Mouse (Mus musculus) heart, embryonic 15.5 days (tissue): Measurements from ENCODE around the gene Nsf. TPM values are rescaled to one million over a fixed set of nuclear protein-coding genes. Genes with fewer than 3 reads are reported as not detected.

Experiments
- ATAC-seq: fragments of 200-750 bp; cut with Nextera tagmentation; replicated peaks from 2 replicates; pipeline ENCODE4 v1.8.0; 2017; ENCODE audit warnings: low read depth, moderate TSS enrichment; ENCODE audit not compliant: insufficient number of reproducible peaks, insufficient read depth, low FRiP score
- H3K27ac ChIP-seq: fragments of 300-500 bp; sonication (generic); 2 replicates; pipeline ENCODE4 v1.5.1; 2015; ENCODE audit warnings: mild to moderate bottlenecking, inconsistent platforms
- H3K27me3 ChIP-seq: fragments of 300-500 bp; sonication (generic); 2 replicates; pipeline ENCODE4 v1.6.1; 2015; ENCODE audit warnings: inconsistent platforms
- H3K36me3 ChIP-seq: fragments of 300-500 bp; sonication (generic); 2 replicates; pipeline ENCODE4 v1.6.1; 2015; ENCODE audit warnings: mild to moderate bottlenecking, inconsistent platforms
- H3K4me1 ChIP-seq: fragments of 300-500 bp; sonication (generic); replicated peaks from 2 replicates; pipeline ENCODE4 v1.6.1; 2015; ENCODE audit warnings: inconsistent platforms
- H3K4me2 ChIP-seq: fragments of 300-500 bp; sonication (generic); 2 replicates; pipeline ENCODE4 v1.6.1; 2015; ENCODE audit warnings: inconsistent platforms, mild to moderate bottlenecking, moderate library complexity
- H3K4me3 ChIP-seq: fragments of 300-500 bp; sonication (generic); 2 replicates; pipeline ENCODE4 v1.5.1; 2015; ENCODE audit warnings: mild to moderate bottlenecking, inconsistent platforms
- H3K9ac ChIP-seq: fragments of 300-500 bp; sonication (generic); 2 replicates; pipeline ENCODE4 v1.6.1; 2015; ENCODE audit warnings: mild to moderate bottlenecking, inconsistent platforms
- H3K9me3 ChIP-seq: fragments of 300-500 bp; sonication (generic); replicated peaks from 2 replicates; pipeline ENCODE4 v1.6.1; 2016; ENCODE audit warnings: inconsistent platforms
- WGBS: fragments of 180-500 bp; shearing (Covaris S2); methylation state at CpG from one replicate; pipeline ENCODE4 v1.1.7; 2015; ENCODE audit warnings: mixed read lengths; 5-methylcytosine and 5-hydroxymethylcytosine counted together
- polyA plus RNA-seq: library from polyadenylated mRNA; unstranded; fragments of >200 nt; fragmentation: Nextera tagmentation; extraction: Ambion mirVana; gene quantifications from 2 replicates; pipeline ENCODE4 v1.2.1, GENCODE M21; 2015

Gene Nsf
- polyA plus RNA-seq, 1 experiment from 2014 or later, result 26.4 TPM

GRCm38 (mm10) chr11:103981826-103982225 is 28.0 kb upstream of the Nsf start:
- H3K36me3 ChIP-seq, result peaks cover 46% of the 10 kb centered on the region; the same call in 1 of the 2 replicates
- no peak overlapping the region for H3K4me3 ChIP-seq
- no peak overlapping the region for H3K9ac ChIP-seq
- no peak for ATAC-seq
- H3K27me3 ChIP-seq, result no peaks in the 10 kb centered on the region
- no peak overlapping the region for H3K4me2 ChIP-seq
- no peak overlapping the region for H3K27ac ChIP-seq
- WGBS, result 62% methylated on average over 5 of the region's 5 CpGs
- no peaks in the 10 kb centered on the region for H3K9me3 ChIP-seq
- no peaks in the 10 kb centered on the region for H3K4me1 ChIP-seq

- peaks cover 54% of the 10 kb centered on the region for H3K36me3 ChIP-seq
- no peak overlapping the region for H3K27ac ChIP-seq
- H3K27me3 ChIP-seq, result no peaks in the 10 kb centered on the region
- 60% methylated on average over 4 of the region's 4 CpGs for WGBS
- H3K9ac ChIP-seq, result no peak overlapping the region
- no peaks in the 10 kb centered on the region for H3K9me3 ChIP-seq
- no peak overlapping the region for H3K4me2 ChIP-seq
- no peak overlapping the region for H3K4me3 ChIP-seq
- H3K4me1 ChIP-seq, result 0 out of 2 replicates have a peak, but pooled peaks cover 3% of the 10 kb centered on the region
- no peak for ATAC-seq
Observed at GRCm38 (mm10) chr11:103979381-103979780, 25.5 kb upstream of the Nsf start.

- no peak overlapping the region for H3K27ac ChIP-seq
- H3K27me3 ChIP-seq, result no peaks in the 10 kb centered on the region
- no peaks in the 10 kb centered on the region for H3K9me3 ChIP-seq
- no peak for ATAC-seq
- 77% methylated on average over 3 of the region's 3 CpGs for WGBS
- no peak overlapping the region for H3K4me2 ChIP-seq
- peaks cover 11% of the 10 kb centered on the region for H3K4me1 ChIP-seq
- H3K36me3 ChIP-seq, result peaks cover 38% of the 10 kb centered on the region
- H3K4me3 ChIP-seq, result no peak overlapping the region
- H3K9ac ChIP-seq, result no peak overlapping the region
Observed at GRCm38 (mm10) chr11:103970876-103971275, 17.0 kb upstream of the Nsf start.

GRCm38 (mm10) chr11:103969278-103969677 is 15.4 kb upstream of the Nsf start:
- Histone ChIP-seq H3K36me3 (peaks cover 28% of the 10 kb centered on the region), H3K27ac (no peak overlapping the region), H3K9ac (no peak overlapping the region), H3K4me3 (no peak overlapping the region), H3K9me3 (no peaks in the 10 kb centered on the region), H3K4me1 (peaks cover 11% of the 10 kb centered on the region), H3K4me2 (no peak overlapping the region), H3K27me3 (no peaks in the 10 kb centered on the region)
- no peak for ATAC-seq
- WGBS, result 85% methylated on average over 5 of the region's 5 CpGs

GRCm38 (mm10) chr11:103967106-103967735 is 13.4 kb upstream of the Nsf start:
- Histone ChIP-seq H3K27me3 (no peaks in the 10 kb centered on the region), H3K9ac (peak overlapping the region; percentile 85), H3K4me3 (peak overlapping the region; percentile 82), H3K4me2 (peak overlapping the region; percentile 76), H3K36me3 (peaks cover 10% of the 10 kb centered on the region), H3K9me3 (no peaks in the 10 kb centered on the region), H3K4me1 (peaks cover 11% of the 10 kb centered on the region), H3K27ac (peak overlapping the region; percentile 97)
- 2% methylated on average over 20 of the region's 20 CpGs for WGBS
- ATAC-seq, result no peak

DNA sequence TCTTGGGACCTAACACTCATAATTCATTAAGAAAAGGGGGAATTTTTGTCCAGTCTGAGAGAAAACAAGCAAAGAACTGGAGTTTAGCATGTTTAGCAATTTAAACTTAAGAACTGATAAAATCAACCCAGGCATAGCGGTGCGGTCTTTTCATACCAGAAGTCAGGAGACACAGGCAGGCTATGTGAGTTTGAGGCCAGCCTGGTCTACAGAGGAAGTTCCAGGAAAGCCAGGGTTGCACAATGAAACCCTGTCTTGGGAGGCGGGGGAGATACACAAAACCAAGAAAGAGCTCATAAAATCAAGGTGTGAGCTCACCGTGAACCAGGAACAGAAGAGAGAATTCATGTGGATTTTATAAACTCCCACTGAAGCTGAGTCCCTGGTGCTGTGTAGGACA is 3.0 kb upstream of the Nsf start:
- Histone ChIP-seq H3K4me1 (peaks cover 8% of the 10 kb centered on the region), H3K9me3 (no peaks in the 10 kb centered on the region), H3K36me3 (no peaks in the 10 kb centered on the region), H3K27ac (no peak overlapping the region), H3K4me2 (no peak overlapping the region), H3K9ac (no peak overlapping the region), H3K27me3 (no peaks in the 10 kb centered on the region), H3K4me3 (no peak overlapping the region)
- 76% methylated on average over 4 of the region's 4 CpGs for whole genome bisulfite sequencing
- no peak for ATAC-seq

GRCm38 (mm10) chr11:103953032-103953895 is 592 bp downstream of the Nsf start:
- H3K27me3 ChIP-seq, result no peaks in the 10 kb centered on the region
- H3K4me1 ChIP-seq, result peaks cover 8% of the 10 kb centered on the region
- H3K36me3 ChIP-seq, result no peaks in the 10 kb centered on the region
- H3K4me2 ChIP-seq, result peak overlapping the region; percentile 77
- peak overlapping the region; percentile 86 for H3K4me3 ChIP-seq
- WGBS, result 2% methylated on average over 32 of the region's 32 CpGs
- ATAC-seq, result peak; percentile 59
- no peaks in the 10 kb centered on the region for H3K9me3 ChIP-seq
- peak overlapping the region; percentile 59 for H3K27ac ChIP-seq
- peak overlapping the region; percentile 89 for H3K9ac ChIP-seq

DNA sequence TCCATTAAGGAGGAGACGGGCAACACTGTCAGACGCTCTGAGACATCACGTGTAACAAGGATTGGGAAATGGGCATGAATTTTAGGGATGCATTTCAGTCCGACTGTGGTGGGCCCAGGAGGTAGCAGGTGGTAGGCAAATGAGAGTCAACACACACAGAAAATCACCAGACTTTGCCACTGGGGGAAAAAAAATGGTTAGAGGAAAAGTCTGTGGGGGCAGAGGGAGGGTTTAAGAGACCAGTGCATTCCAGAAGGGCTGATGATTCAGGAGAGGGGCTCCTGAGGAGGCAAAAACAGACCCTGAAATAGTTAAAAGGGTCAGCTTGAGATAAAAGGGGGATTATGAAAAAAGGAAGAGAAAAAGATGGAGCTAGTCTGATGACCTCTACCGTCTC is 1.2 kb downstream of the Nsf start:
- H3K4me2 ChIP-seq, result peak overlapping the region; percentile 77
- WGBS, result 82% methylated on average over 5 of the region's 5 CpGs
- no peaks in the 10 kb centered on the region for H3K9me3 ChIP-seq
- ATAC-seq, result no peak
- H3K4me1 ChIP-seq, result peaks cover 8% of the 10 kb centered on the region
- no peaks in the 10 kb centered on the region for H3K36me3 ChIP-seq
- no peak overlapping the region for H3K27ac ChIP-seq
- no peaks in the 10 kb centered on the region for H3K27me3 ChIP-seq
- H3K9ac ChIP-seq, result no peak overlapping the region
- peak overlapping the region; percentile 86; the same call in 1 of the 2 replicates for H3K4me3 ChIP-seq

- WGBS, result 84% methylated on average over 7 of the region's 7 CpGs
- H3K4me1 ChIP-seq, result peaks cover 8% of the 10 kb centered on the region
- no peaks in the 10 kb centered on the region for H3K27me3 ChIP-seq
- H3K9me3 ChIP-seq, result no peaks in the 10 kb centered on the region
- no peak overlapping the region for H3K4me2 ChIP-seq
- H3K9ac ChIP-seq, result no peak overlapping the region
- H3K4me3 ChIP-seq, result no peak overlapping the region
- no peaks in the 10 kb centered on the region for H3K36me3 ChIP-seq
- H3K27ac ChIP-seq, result no peak overlapping the region
- no peak for ATAC-seq
Observed at GRCm38 (mm10) chr11:103951106-103951505, 2.8 kb downstream of the Nsf start.

GRCm38 (mm10) chr11:103948952-103949351 is 4.9 kb downstream of the Nsf start:
- Histone ChIP-seq H3K36me3 (no peaks in the 10 kb centered on the region), H3K27me3 (no peaks in the 10 kb centered on the region), H3K4me3 (no peak overlapping the region)

GRCm38 (mm10) chr11:103942740-103943139 is 11.1 kb downstream of the Nsf start:
- no peaks in the 10 kb centered on the region for H3K36me3 ChIP-seq
- no peaks in the 10 kb centered on the region for H3K27me3 ChIP-seq
- no peak overlapping the region for H3K9ac ChIP-seq
- no peak overlapping the region for H3K27ac ChIP-seq
- H3K9me3 ChIP-seq, result no peaks in the 10 kb centered on the region
- no peak overlapping the region for H3K4me3 ChIP-seq
- H3K4me2 ChIP-seq, result no peak overlapping the region
- ATAC-seq, result no peak
- H3K4me1 ChIP-seq, result no peaks in the 10 kb centered on the region
- WGBS, result 90% methylated on average over 4 of the region's 4 CpGs

More at GRCm38 (mm10) chr11:103948952-103949351, 4.9 kb downstream of the Nsf start:
- Histone ChIP-seq H3K9ac (no peak overlapping the region), H3K9me3 (no peaks in the 10 kb centered on the region), H3K4me1 (peaks cover 8% of the 10 kb centered on the region), H3K27ac (no peak overlapping the region), H3K4me2 (no peak overlapping the region)
- no peak for ATAC-seq
- 82% methylated on average over 7 of the region's 7 CpGs for WGBS
